Mouse (Mus musculus): ENCODE data around the gene Dhrs7b.

DNA sequence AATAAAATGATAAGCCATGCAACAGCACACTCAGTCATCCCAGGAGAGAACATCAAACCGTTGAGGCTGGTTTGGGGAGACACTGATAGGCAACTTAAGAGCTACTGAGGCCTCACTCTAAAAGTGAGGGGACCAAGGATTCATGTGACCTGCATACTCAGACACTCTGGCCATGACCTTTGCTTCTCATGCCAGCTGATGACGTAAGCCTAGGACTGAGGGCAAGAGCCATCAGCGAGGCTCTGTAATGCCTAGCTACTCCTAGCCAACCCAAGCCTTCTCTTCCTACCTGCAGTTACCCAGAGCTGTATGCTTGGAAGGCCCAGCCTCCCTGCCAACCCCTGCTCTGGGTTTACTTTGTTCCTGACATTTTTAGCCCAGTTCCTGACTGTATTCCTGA is 31.6 kb downstream of the Dhrs7b start:
- TF ChIP-seq CTCF (IDR thresholded peaks at IDR 0.05; ENCODE audit: low read depth) (no peak), EP300 (IDR thresholded peaks at IDR 0.05; ENCODE audit: low read depth) (no peak)
